Mouse (Mus musculus) E14TG2a.4 (cell line): ENCODE results near the gene Rhebl1.
"Not testable (repeated sequence)": the region's sequence is repeated elsewhere in the genome, so short reads cannot be mapped to it uniquely, and the experiment has no call there.

Experiments
- H3K27me3 ChIP-seq: 2 replicates; pipeline ENCODE4 v1.6.1; 2014; ENCODE audit warnings: low read length, control low read depth; ENCODE audit not compliant: insufficient read depth
- H3K36me3 ChIP-seq: 2 replicates; pipeline ENCODE4 v1.6.1; 2014; ENCODE audit warnings: low read length, control low read depth; ENCODE audit not compliant: insufficient read depth
- H3K4me1 ChIP-seq: replicated peaks from 2 replicates; pipeline ENCODE4 v1.6.1; 2014; ENCODE audit warnings: low read depth, low read length, control low read depth
- H3K4me3 ChIP-seq: replicated peaks from 2 replicates; pipeline ENCODE4 v1.5.1; 2014; ENCODE audit warnings: mild to moderate bottlenecking, low read length
- H3K9me3 ChIP-seq: 2 replicates; pipeline ENCODE4 v1.6.1; 2014; ENCODE audit warnings: low read length, control low read depth
- CTCF ChIP-seq: conservative IDR thresholded peaks from 2 replicates; pipeline ENCODE4 v1.5.1; 2014; ENCODE audit warnings: low read length
- NANOG ChIP-seq: IDR thresholded peaks from 2 replicates; pipeline ENCODE4 v1.6.1; 2014; ENCODE audit warnings: borderline replicate concordance, low read length, mixed read lengths
- POU5F1 ChIP-seq: IDR thresholded peaks from 2 replicates; pipeline ENCODE4 v1.6.1; 2014; ENCODE audit warnings: low read length, borderline replicate concordance

Rhebl1 gene

GRCm38 (mm10) chr15:98930017-98930734 is 35.8 kb upstream of the Rhebl1 start:
- Histone ChIP-seq H3K9me3 (0 out of 2 replicates have a peak, but pooled peaks cover 6% of the 10 kb centered on the region), H3K36me3 (peaks cover 26% of the 10 kb centered on the region), H3K27me3 (no peaks in the 10 kb centered on the region), H3K4me1 (peaks cover 30% of the 10 kb centered on the region), H3K4me3 (no peak overlapping the region)
- TF ChIP-seq CTCF (no peak), POU5F1 (no peak), NANOG (no peak)

- H3K27me3 ChIP-seq: no peaks in the 10 kb centered on the region
- H3K36me3 ChIP-seq: peaks cover 26% of the 10 kb centered on the region
- H3K4me3 ChIP-seq: 0 out of 2 replicates have a peak overlapping the region, but pooled peaks have one; percentile 13
- TF ChIP-seq CTCF (peak; percentile 50), POU5F1 (no peak)
- 0 out of 2 replicates have a peak, but pooled peaks cover 6% of the 10 kb centered on the region for H3K9me3 ChIP-seq
- H3K4me1 ChIP-seq: peaks cover 30% of the 10 kb centered on the region
Measured at GRCm38 (mm10) chr15:98928598-98929240, 34.4 kb upstream of the Rhebl1 start.

- Histone ChIP-seq H3K27me3 (no peaks in the 10 kb centered on the region), H3K9me3 (0 out of 2 replicates have a peak, but pooled peaks cover 6% of the 10 kb centered on the region), H3K4me3 (no peak overlapping the region), H3K36me3 (peaks cover 18% of the 10 kb centered on the region), H3K4me1 (peaks cover 30% of the 10 kb centered on the region)
- no peak for TF ChIP-seq NANOG
- TF ChIP-seq CTCF: no peak
- no peak for TF ChIP-seq POU5F1
Measured at GRCm38 (mm10) chr15:98927566-98927965, 33.2 kb upstream of the Rhebl1 start.

GRCm38 (mm10) chr15:98924682-98925081 is 30.3 kb upstream of the Rhebl1 start:
- no peaks in the 10 kb centered on the region for H3K27me3 ChIP-seq
- TF ChIP-seq NANOG (no peak), POU5F1 (no peak), CTCF (no peak)
- 0 out of 2 replicates have a peak, but pooled peaks cover 6% of the 10 kb centered on the region for H3K9me3 ChIP-seq

GRCm38 (mm10) chr15:98923031-98923537 is 28.7 kb upstream of the Rhebl1 start:
- 0 out of 2 replicates have a peak, but pooled peaks cover 6% of the 10 kb centered on the region for H3K9me3 ChIP-seq
- TF ChIP-seq NANOG (no peak), CTCF (no peak), POU5F1 (no peak)
- no peaks in the 10 kb centered on the region for H3K27me3 ChIP-seq
- no peak overlapping the region for H3K4me3 ChIP-seq
- peaks cover 19% of the 10 kb centered on the region for H3K4me1 ChIP-seq
- H3K36me3 ChIP-seq: no peaks in the 10 kb centered on the region

More at GRCm38 (mm10) chr15:98924682-98925081, 30.3 kb upstream of the Rhebl1 start:
- no peak overlapping the region for H3K4me3 ChIP-seq
- H3K36me3 ChIP-seq: no peaks in the 10 kb centered on the region
- peaks cover 23% of the 10 kb centered on the region for H3K4me1 ChIP-seq

GRCm38 (mm10) chr15:98922581-98922980 is 28.2 kb upstream of the Rhebl1 start:
- H3K4me3 ChIP-seq: no peak overlapping the region
- H3K9me3 ChIP-seq: 0 out of 2 replicates have a peak, but pooled peaks cover 6% of the 10 kb centered on the region
- H3K36me3 ChIP-seq: no peaks in the 10 kb centered on the region
- H3K27me3 ChIP-seq: no peaks in the 10 kb centered on the region
- TF ChIP-seq NANOG (no peak), POU5F1 (no peak), CTCF (no peak)
- peaks cover 19% of the 10 kb centered on the region for H3K4me1 ChIP-seq

GRCm38 (mm10) chr15:98921510-98921909 is 27.2 kb upstream of the Rhebl1 start:
- TF ChIP-seq CTCF (no peak), NANOG (no peak), POU5F1 (no peak)
- Histone ChIP-seq H3K36me3 (no peaks in the 10 kb centered on the region), H3K9me3 (0 out of 2 replicates have a peak, but pooled peaks cover 6% of the 10 kb centered on the region), H3K4me3 (no peak overlapping the region), H3K4me1 (peaks cover 27% of the 10 kb centered on the region), H3K27me3 (no peaks in the 10 kb centered on the region)

- H3K9me3 ChIP-seq, H3K27me3 ChIP-seq: not testable (repeated sequence)
- Histone ChIP-seq H3K36me3 (peaks cover 10% of the 10 kb centered on the region), H3K4me1 (peaks cover 57% of the 10 kb centered on the region), H3K4me3 (peak overlapping the region; percentile 99)
Measured at GRCm38 (mm10) chr15:98918499-98918895, 24.2 kb upstream of the Rhebl1 start.
